Mouse (Mus musculus) inflammation-experienced regulatory T-cells, adult 6 months (primary cell): ENCODE measurements at regions not wholly inside any gene's neighbourhood (a gene's known extent, or its start where the extent isn't known, plus 50 kb on each side); places are given as distances from the start of the nearest gene placed in this dataset.
A peak's percentile ranks its signal among the peaks of the same experiment; 100 is the strongest.

Experiments used
- ATAC-seq: one replicate; pipeline ENCODE4 v1.8.0; 2017

GRCm38 (mm10) chr19:21146860-21147390 is 125.2 kb upstream of the Zfand5 start:
- ATAC-seq = no peak

GRCm38 (mm10) chr19:21144659-21145283 is 127.3 kb upstream of the Zfand5 start:
- ATAC-seq = peak; percentile 96

GRCm38 (mm10) chr19:21143970-21144595 is 128.0 kb upstream of the Zfand5 start:
- ATAC-seq = no peak

DNA sequence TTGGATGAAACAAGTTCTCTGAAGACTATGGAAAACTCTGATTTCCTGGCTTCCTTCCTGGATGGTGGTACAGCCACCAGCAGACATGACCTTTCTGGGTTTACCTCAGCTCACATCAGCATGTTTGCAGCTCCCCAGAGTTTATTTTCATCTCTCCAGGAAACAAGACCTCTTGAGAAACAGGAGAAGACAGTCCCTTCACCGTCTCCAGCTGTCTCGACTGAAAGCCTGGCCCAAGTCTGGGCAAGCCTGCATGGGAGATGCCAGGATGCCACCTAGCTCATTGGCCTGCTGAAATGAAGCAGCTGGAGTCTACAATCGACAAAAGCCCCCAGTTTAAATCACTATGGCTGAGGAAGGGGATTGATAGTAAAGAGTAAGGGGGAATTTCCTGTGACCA is 131.6 kb upstream of the Zfand5 start:
- no peak for ATAC-seq

GRCm38 (mm10) chr19:21138998-21139495 is 133.0 kb upstream of the Zfand5 start:
- ATAC-seq = no peak

DNA sequence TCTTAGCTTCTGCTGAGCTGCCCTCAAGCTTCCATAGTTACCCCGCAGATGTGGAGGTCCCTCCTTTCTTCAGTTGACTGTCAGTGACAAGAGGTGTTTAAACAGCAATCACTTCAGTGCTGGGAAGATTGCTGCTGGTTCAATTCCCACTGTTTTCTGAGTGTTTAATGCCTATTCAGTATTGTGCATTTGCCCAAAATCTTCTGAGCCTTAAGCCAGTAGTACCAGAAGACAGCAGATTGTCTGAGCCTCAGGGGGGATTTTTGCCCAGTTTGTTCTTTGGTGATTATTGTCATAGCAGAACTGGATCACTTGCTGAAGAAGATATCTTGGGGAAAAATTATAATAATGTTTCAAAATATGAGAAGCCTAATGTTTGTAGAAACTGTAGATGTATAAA is 135.3 kb upstream of the Zfand5 start:
- no peak for ATAC-seq

DNA sequence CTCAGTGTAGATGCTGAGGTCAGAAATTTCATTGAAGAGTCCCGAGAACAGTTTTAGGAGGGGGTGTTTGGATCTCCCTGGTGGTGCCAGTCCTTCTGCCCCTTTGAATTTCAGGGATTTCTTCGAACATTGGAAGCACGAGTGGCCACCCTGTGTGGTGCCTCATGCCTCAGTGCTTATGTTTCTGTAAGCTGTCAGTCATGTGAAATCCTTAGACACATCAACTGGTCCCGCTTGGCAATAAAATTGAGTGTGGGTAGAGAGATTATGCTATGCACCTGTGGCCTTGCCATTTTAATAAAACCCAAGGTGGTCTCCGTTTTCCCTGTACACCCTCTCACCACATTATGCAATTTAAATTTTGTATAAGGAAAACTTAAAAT is 136.1 kb upstream of the Zfand5 start:
- no peak for ATAC-seq

DNA sequence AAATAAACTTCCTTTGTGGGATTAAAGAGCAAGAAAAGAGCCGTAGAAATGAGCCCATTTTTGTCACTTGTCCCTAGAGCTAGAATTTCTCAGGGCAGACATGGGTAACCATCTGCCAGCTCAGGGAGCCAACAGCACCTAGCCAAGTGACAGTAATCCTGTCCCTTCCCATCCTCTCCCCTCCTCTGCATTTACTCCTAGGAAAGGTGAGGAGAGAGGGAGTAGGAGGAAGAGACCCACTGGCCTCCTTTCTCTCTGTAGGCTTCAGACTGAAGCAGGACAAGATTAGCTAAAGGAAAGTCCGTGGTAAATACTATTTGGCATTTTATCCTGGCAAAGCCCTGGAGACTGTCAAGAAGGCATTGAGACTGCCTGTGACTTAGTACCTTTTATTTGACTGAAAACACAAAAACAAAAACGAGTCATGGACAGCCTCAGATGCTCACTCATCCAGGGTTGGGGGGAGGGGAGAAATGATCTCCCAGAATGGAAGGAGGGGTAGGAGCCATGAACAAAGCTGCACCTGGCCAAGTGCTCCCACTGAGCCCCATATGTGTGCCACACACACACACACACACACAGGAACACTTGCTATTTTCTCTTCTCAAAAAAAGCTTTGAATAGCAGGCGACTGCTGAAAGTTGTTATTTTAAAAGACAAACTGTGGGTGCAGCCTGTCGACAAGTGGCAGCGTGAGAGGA is 136.6 kb upstream of the Zfand5 start:
- no peak for ATAC-seq

GRCm38 (mm10) chr19:21129653-21130052 is 142.4 kb upstream of the Zfand5 start:
- ATAC-seq = no peak

DNA sequence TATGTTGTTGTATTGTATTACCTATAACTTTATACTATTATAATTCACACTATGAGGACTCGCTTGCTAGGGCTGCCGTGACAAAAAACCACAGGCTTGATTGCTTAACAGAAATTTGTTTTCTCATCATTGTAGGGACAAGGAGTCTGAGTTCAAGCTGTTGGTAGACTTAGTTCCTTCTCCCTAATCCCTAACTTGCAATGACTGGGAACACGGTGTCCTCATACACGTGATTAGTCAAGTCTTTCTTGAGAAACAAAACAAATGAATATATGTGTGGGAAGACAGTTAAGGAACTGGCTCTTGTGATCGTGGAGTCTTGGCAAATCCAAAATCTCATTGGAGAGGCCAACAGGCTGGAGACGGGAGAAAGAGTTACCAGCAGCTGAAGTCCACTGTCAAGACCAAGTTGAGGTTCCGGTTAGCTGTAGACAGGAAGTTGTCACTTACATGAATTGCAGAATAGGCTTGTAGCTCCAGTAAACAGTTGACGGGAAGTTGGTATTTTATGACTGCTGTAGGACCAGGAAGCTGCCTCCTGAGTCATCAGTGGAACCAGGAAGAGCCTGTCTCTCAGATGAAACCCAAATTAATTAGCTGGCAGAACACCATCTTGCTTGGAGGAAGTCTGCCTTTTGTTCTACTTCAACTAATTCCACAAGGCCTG is 144.9 kb upstream of the Zfand5 start:
- no peak for ATAC-seq

DNA sequence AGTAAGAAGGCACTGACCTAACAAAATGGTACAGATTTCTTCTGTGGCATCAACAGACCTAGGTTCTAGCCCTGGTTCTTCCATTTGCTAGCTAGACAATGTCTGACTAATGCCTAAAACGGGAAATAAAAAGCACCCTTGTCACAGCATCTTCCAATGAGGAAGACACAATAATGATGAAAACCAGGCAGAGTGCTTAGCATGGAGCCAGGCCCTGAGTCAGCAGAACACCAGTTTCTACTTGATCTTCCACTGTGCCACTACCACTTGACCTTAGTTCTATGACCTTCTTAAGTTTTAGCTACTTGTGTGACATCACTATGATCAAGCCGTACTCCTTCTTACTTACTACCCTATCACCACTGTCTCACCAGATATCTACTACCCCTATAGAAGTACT is 145.4 kb upstream of the Zfand5 start:
- no peak for ATAC-seq

- peak; percentile 48 for ATAC-seq
Observed at GRCm38 (mm10) chr19:21119477-21119876, 152.6 kb upstream of the Zfand5 start.

DNA sequence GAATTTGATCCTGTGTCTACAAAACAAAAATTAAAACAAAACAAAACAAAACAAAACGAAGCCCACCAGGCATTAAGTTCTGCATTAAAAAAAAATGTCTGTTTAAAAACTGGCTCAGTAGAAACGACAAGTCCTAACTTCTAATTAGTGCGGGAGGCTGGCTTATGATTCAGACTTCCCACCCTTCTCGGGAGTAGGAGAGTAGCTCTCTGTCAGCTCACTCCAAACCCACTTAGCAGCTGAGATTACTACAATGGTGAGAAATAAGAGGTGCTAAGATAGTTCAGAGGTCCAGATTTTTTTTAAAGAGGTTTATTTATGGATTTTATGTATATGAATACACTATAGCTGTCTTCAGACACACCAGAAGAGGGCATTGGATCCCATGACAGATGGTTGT is 153.3 kb upstream of the Zfand5 start:
- ATAC-seq = no peak

- ATAC-seq = no peak
Observed at GRCm38 (mm10) chr19:21115693-21116092, 156.4 kb upstream of the Zfand5 start.

- no peak for ATAC-seq
Observed at GRCm38 (mm10) chr19:21111836-21112235, 157.8 kb upstream of the Tmc1 start.

- ATAC-seq = no peak
Observed at GRCm38 (mm10) chr19:21108311-21108710, 154.3 kb upstream of the Tmc1 start.

GRCm38 (mm10) chr19:21107741-21108140 is 153.7 kb upstream of the Tmc1 start:
- ATAC-seq = no peak

DNA sequence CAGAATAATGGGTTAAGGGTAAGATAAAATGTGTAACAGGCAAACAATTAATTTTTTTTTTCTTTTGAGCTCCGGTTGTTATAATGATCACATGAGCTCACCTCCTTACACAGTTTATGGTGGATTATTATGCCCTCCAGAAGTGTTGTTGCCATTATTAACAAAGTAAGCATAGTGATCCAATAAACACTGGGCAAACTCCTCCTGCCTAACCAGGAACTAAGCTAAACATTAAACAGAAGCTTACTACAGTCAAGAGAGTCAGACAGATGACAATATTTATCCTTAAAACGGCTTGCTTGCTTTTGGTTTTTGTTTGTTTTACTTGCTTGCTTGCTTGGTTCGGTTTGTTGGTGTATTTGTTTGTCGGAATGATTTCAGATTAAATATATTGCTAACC is 153.3 kb upstream of the Tmc1 start:
- no peak for ATAC-seq

DNA sequence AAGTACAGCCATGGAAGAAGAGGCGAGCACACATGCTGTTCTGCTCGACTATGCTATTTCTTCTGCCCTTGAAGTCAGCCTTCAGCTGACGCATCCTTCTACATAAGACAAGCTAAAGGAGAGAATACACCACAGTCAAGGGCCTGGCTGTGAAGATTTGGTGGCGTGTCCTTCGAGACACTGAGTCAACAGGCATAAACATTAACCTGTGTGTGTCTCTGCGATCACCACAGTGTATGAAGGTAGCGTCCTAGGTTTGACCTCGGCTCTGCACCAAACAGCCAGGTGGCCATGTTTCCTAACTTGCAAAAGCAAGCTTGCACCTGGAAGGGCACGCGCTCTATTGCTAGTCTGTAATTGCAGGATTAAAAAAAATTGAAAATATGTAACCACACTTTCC is 152.8 kb upstream of the Tmc1 start:
- no peak for ATAC-seq

- no peak for ATAC-seq
Observed at GRCm38 (mm10) chr19:21106241-21106669, 152.3 kb upstream of the Tmc1 start.

DNA sequence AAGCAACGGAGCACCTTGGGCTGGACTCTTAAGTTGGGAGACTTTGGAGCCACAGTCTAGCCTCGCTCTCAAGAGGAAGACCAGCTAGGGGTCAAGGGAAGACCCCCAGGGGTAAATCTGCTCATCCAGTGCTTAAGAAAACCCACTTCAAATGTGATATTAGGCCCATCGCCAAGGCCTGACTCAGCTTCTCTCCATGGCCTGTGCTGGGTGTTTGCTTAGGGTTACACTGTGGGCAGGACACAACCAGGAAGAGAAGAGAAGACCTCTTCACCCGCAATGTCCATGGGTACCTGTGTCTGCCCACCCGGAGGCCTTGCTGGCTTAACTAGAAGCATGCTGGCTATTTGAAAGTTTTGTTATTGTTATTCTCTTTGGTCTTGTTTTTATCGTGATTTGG is 151.0 kb upstream of the Tmc1 start:
- no peak for ATAC-seq

DNA sequence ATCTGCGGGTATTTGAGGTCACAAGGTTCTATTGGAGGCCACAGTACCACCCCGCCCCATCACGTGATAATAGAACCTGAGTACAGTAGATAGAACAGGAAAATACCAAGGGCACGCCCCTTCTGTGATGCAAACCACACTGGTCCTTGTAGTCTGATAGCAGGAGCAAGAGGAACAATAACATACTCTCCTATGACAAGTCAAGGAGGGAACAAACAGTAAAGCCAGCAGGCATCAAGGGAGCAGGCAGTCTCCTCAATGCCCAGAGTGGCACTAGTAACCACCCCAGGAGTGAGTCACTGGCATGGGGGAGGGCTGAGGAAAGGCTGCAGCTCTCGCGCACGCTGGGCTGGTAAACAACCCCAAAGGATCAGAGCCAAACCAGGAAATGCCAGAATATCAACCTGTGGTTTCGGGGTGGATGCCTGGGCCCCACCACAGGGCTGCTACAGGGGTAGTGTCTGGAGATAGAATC is 150.5 kb upstream of the Tmc1 start:
- ATAC-seq = peak; percentile 77
